Mouse (Mus musculus) kidney, embryonic 15.5 days (tissue): ENCODE measurements around the gene Pik3c2a. TPM values are rescaled to one million over a fixed set of nuclear protein-coding genes. Genes with fewer than 3 reads are reported as not detected.

Experiments
- ATAC-seq: fragments of 200-750 bp; cut with Nextera tagmentation; replicated peaks from 2 replicates; pipeline ENCODE4 v1.8.0; 2017; ENCODE audit warnings: moderate TSS enrichment; ENCODE audit not compliant: low FRiP score
- H3K27ac ChIP-seq: fragments of 300-500 bp; sonication (generic); 2 replicates; pipeline ENCODE4 v1.5.1; 2015; ENCODE audit warnings: mild to moderate bottlenecking, inconsistent platforms
- H3K27me3 ChIP-seq: fragments of 300-500 bp; sonication (generic); 2 replicates; pipeline ENCODE4 v1.6.1; 2015; ENCODE audit warnings: inconsistent platforms
- H3K36me3 ChIP-seq: fragments of 300-500 bp; sonication (generic); 2 replicates; pipeline ENCODE4 v1.6.1; 2015; ENCODE audit warnings: inconsistent platforms
- H3K4me1 ChIP-seq: fragments of 300-500 bp; sonication (generic); 2 replicates; pipeline ENCODE4 v1.6.1; 2015; ENCODE audit warnings: inconsistent platforms
- H3K4me2 ChIP-seq: fragments of 300-500 bp; sonication (generic); 2 replicates; pipeline ENCODE4 v1.6.1; 2015; ENCODE audit warnings: moderate library complexity, mild to moderate bottlenecking, inconsistent platforms
- H3K4me3 ChIP-seq: fragments of 300-500 bp; sonication (generic); replicated peaks from 2 replicates; pipeline ENCODE4 v1.5.1; 2015; ENCODE audit warnings: mild to moderate bottlenecking, inconsistent platforms
- H3K9ac ChIP-seq: fragments of 300-500 bp; sonication (generic); 2 replicates; pipeline ENCODE4 v1.6.1; 2015; ENCODE audit warnings: mild to moderate bottlenecking, inconsistent platforms
- H3K9me3 ChIP-seq: fragments of 300-500 bp; sonication (generic); replicated peaks from 2 replicates; pipeline ENCODE4 v1.6.1; 2016; ENCODE audit warnings: inconsistent platforms
- WGBS: fragments of 180-500 bp; shearing (Covaris S2); methylation state at CpG from one replicate; pipeline ENCODE4 v1.1.7; 2015; ENCODE audit warnings: mixed read lengths; 5-methylcytosine and 5-hydroxymethylcytosine counted together
- polyA plus RNA-seq: library from polyadenylated mRNA; unstranded; fragments of >200 nt; fragmentation: Nextera tagmentation; extraction: Ambion mirVana; gene quantifications from 2 replicates; pipeline ENCODE4 v1.2.1, GENCODE M21; 2015

The Pik3c2a gene
- polyA plus RNA-seq = 30.5 and 33.1 TPM in 2 replicates

GRCm38 (mm10) chr7:116443004-116443696, at the start of gene Pik3c2a:
Pik3c2a (minus strand) TSS chr7:116443449.
- H3K27me3 ChIP-seq = no peaks in the 10 kb centered on the region
- under 1% methylated on average over 72 of the region's 72 CpGs for WGBS
- H3K36me3 ChIP-seq = 0 out of 2 replicates have a peak, but pooled peaks cover 6% of the 10 kb centered on the region
- peak within 1 kb of the TSS; percentile 85 for H3K4me2 ChIP-seq
- peaks cover 25% of the 10 kb centered on the region for H3K4me1 ChIP-seq
- peak within 1 kb of the TSS; percentile 84 for H3K4me3 ChIP-seq
- H3K9me3 ChIP-seq = no peaks in the 10 kb centered on the region
- peak within 1 kb of the TSS; percentile 96 for H3K27ac ChIP-seq
- H3K9ac ChIP-seq = peak within 1 kb of the TSS; percentile 92
- ATAC-seq = peak; percentile 99

- H3K9me3 ChIP-seq = no peaks in the 10 kb centered on the region
- no peak overlapping the region for H3K9ac ChIP-seq
- H3K36me3 ChIP-seq = no peaks in the 10 kb centered on the region
- no peaks in the 10 kb centered on the region for H3K27me3 ChIP-seq
- H3K4me2 ChIP-seq = no peak overlapping the region
- no peak overlapping the region for H3K4me3 ChIP-seq
- no peak for ATAC-seq
- 76% methylated on average over 4 of the region's 4 CpGs for WGBS
- H3K27ac ChIP-seq = no peak overlapping the region
- H3K4me1 ChIP-seq = no peaks in the 10 kb centered on the region
These were observed 47.9 kb upstream of the Pik3c2a start for GRCm38 (mm10) chr7:116491113-116491512.

GRCm38 (mm10) chr7:116485062-116485601, 41.9 kb upstream of the Pik3c2a start:
- H3K27me3 ChIP-seq = no peaks in the 10 kb centered on the region
- no peaks in the 10 kb centered on the region for H3K9me3 ChIP-seq
- H3K4me3 ChIP-seq = no peak overlapping the region
- H3K4me2 ChIP-seq = no peak overlapping the region
- H3K36me3 ChIP-seq = no peaks in the 10 kb centered on the region
- WGBS = 79% methylated on average over 1 of the region's 1 CpGs
- ATAC-seq = no peak
- no peak overlapping the region for H3K27ac ChIP-seq
- no peaks in the 10 kb centered on the region for H3K4me1 ChIP-seq
- no peak overlapping the region for H3K9ac ChIP-seq

- no peak overlapping the region for H3K27ac ChIP-seq
- H3K4me3 ChIP-seq = no peak overlapping the region
- H3K9me3 ChIP-seq = no peaks in the 10 kb centered on the region
- H3K36me3 ChIP-seq = no peaks in the 10 kb centered on the region
- no peaks in the 10 kb centered on the region for H3K27me3 ChIP-seq
- 75% methylated on average over 5 of the region's 5 CpGs for WGBS
- H3K4me2 ChIP-seq = no peak overlapping the region
- no peak for ATAC-seq
- H3K4me1 ChIP-seq = no peaks in the 10 kb centered on the region
- H3K9ac ChIP-seq = no peak overlapping the region
These were observed 41.0 kb upstream of the Pik3c2a start for GRCm38 (mm10) chr7:116484213-116484612.

- Histone ChIP-seq H3K27me3 (no peaks in the 10 kb centered on the region), H3K36me3 (no peaks in the 10 kb centered on the region), H3K9ac (no peak overlapping the region), H3K4me2 (no peak overlapping the region), H3K27ac (no peak overlapping the region), H3K4me3 (no peak overlapping the region), H3K9me3 (no peaks in the 10 kb centered on the region), H3K4me1 (no peaks in the 10 kb centered on the region)
- 82% methylated on average over 5 of the region's 5 CpGs for WGBS
- ATAC-seq = no peak
These were observed 40.5 kb upstream of the Pik3c2a start for GRCm38 (mm10) chr7:116483782-116484181.

GRCm38 (mm10) chr7:116483106-116483505, 39.9 kb upstream of the Pik3c2a start:
- H3K4me2 ChIP-seq = no peak overlapping the region
- no peaks in the 10 kb centered on the region for H3K27me3 ChIP-seq
- 44% methylated on average over 1 of the region's 1 CpGs for WGBS
- no peaks in the 10 kb centered on the region for H3K4me1 ChIP-seq
- no peak overlapping the region for H3K27ac ChIP-seq
- H3K9ac ChIP-seq = no peak overlapping the region
- H3K9me3 ChIP-seq = no peaks in the 10 kb centered on the region
- ATAC-seq = no peak
- no peak overlapping the region for H3K4me3 ChIP-seq
- no peaks in the 10 kb centered on the region for H3K36me3 ChIP-seq

GRCm38 (mm10) chr7:116476264-116476663, 33.0 kb upstream of the Pik3c2a start:
- Histone ChIP-seq H3K4me2 (no peak overlapping the region), H3K4me1 (no peaks in the 10 kb centered on the region), H3K27ac (no peak overlapping the region), H3K9ac (no peak overlapping the region), H3K4me3 (no peak overlapping the region), H3K9me3 (no peaks in the 10 kb centered on the region), H3K27me3 (no peaks in the 10 kb centered on the region), H3K36me3 (no peaks in the 10 kb centered on the region)
- WGBS = 66% methylated on average over 5 of the region's 5 CpGs
- ATAC-seq = no peak

- no peaks in the 10 kb centered on the region for H3K27me3 ChIP-seq
- no peaks in the 10 kb centered on the region for H3K9me3 ChIP-seq
- H3K36me3 ChIP-seq = no peaks in the 10 kb centered on the region
- H3K4me2 ChIP-seq = no peak overlapping the region
- no peak for ATAC-seq
- H3K4me1 ChIP-seq = no peaks in the 10 kb centered on the region
- H3K9ac ChIP-seq = no peak overlapping the region
- H3K27ac ChIP-seq = no peak overlapping the region
- H3K4me3 ChIP-seq = no peak overlapping the region
These were observed 32.6 kb upstream of the Pik3c2a start for GRCm38 (mm10) chr7:116475836-116476235.

- no peak overlapping the region for H3K27ac ChIP-seq
- H3K36me3 ChIP-seq = no peaks in the 10 kb centered on the region
- H3K4me2 ChIP-seq = no peak overlapping the region
- no peaks in the 10 kb centered on the region for H3K4me1 ChIP-seq
- no peaks in the 10 kb centered on the region for H3K9me3 ChIP-seq
- ATAC-seq = no peak
- no peak overlapping the region for H3K9ac ChIP-seq
- no peak overlapping the region for H3K4me3 ChIP-seq
- no peaks in the 10 kb centered on the region for H3K27me3 ChIP-seq
- 60% methylated on average over 8 of the region's 8 CpGs for WGBS
These were observed 18.9 kb upstream of the Pik3c2a start for GRCm38 (mm10) chr7:116462114-116462513.

- H3K36me3 ChIP-seq = no peaks in the 10 kb centered on the region
- H3K4me2 ChIP-seq = no peak overlapping the region
- ATAC-seq = no peak
- no peaks in the 10 kb centered on the region for H3K4me1 ChIP-seq
- no peak overlapping the region for H3K4me3 ChIP-seq
- no peaks in the 10 kb centered on the region for H3K27me3 ChIP-seq
- 34% methylated on average over 3 of the region's 3 CpGs for WGBS
- H3K9me3 ChIP-seq = no peaks in the 10 kb centered on the region
- H3K9ac ChIP-seq = no peak overlapping the region
- H3K27ac ChIP-seq = no peak overlapping the region
These were observed 15.8 kb upstream of the Pik3c2a start for GRCm38 (mm10) chr7:116458985-116459441.

- H3K27ac ChIP-seq = no peak overlapping the region
- no peak for ATAC-seq
- no peaks in the 10 kb centered on the region for H3K27me3 ChIP-seq
These were observed 14.1 kb upstream of the Pik3c2a start for GRCm38 (mm10) chr7:116457391-116457790.

GRCm38 (mm10) chr7:116456964-116457363, 13.7 kb upstream of the Pik3c2a start:
- no peak overlapping the region for H3K27ac ChIP-seq
- no peaks in the 10 kb centered on the region for H3K36me3 ChIP-seq
- 70% methylated on average over 4 of the region's 4 CpGs for WGBS
- H3K9me3 ChIP-seq = no peaks in the 10 kb centered on the region
- H3K4me1 ChIP-seq = no peaks in the 10 kb centered on the region
- H3K27me3 ChIP-seq = no peaks in the 10 kb centered on the region
- H3K4me3 ChIP-seq = no peak overlapping the region
- no peak overlapping the region for H3K4me2 ChIP-seq
- ATAC-seq = no peak
- no peak overlapping the region for H3K9ac ChIP-seq

More at GRCm38 (mm10) chr7:116457391-116457790, 14.1 kb upstream of the Pik3c2a start:
- 78% methylated on average over 6 of the region's 6 CpGs for WGBS
- Histone ChIP-seq H3K4me3 (no peak overlapping the region), H3K4me2 (no peak overlapping the region), H3K4me1 (no peaks in the 10 kb centered on the region), H3K36me3 (no peaks in the 10 kb centered on the region), H3K9me3 (no peaks in the 10 kb centered on the region), H3K9ac (no peak overlapping the region)
